Mouse (Mus musculus) splenic B cell, adult 2 months (primary cell): Measurements from ENCODE around the gene Ankrd45.
"Not testable (repeated sequence)": the region's sequence is repeated elsewhere in the genome, so short reads cannot be mapped to it uniquely, and the experiment has no call there.

ENCODE experiments used
- DNase-seq: peaks from one replicate; pipeline ENCODE4 v3.0.0-alpha.2; 2011; ENCODE audit warnings: low read depth, low spot score
- H3K27me3 ChIP-seq: 2 replicates; pipeline ENCODE4 v1.6.1; 2012; ENCODE audit warnings: mild to moderate bottlenecking, low read length, moderate library complexity, mixed read lengths; ENCODE audit not compliant: control insufficient read depth, poor library complexity, insufficient read depth, severe bottlenecking
- H3K36me3 ChIP-seq: 2 replicates; pipeline ENCODE4 v1.6.1; 2012; ENCODE audit warnings: mild to moderate bottlenecking, low read length, moderate library complexity, mixed read lengths; ENCODE audit not compliant: control insufficient read depth, poor library complexity, insufficient read depth, severe bottlenecking

Gene Ankrd45

DNA sequence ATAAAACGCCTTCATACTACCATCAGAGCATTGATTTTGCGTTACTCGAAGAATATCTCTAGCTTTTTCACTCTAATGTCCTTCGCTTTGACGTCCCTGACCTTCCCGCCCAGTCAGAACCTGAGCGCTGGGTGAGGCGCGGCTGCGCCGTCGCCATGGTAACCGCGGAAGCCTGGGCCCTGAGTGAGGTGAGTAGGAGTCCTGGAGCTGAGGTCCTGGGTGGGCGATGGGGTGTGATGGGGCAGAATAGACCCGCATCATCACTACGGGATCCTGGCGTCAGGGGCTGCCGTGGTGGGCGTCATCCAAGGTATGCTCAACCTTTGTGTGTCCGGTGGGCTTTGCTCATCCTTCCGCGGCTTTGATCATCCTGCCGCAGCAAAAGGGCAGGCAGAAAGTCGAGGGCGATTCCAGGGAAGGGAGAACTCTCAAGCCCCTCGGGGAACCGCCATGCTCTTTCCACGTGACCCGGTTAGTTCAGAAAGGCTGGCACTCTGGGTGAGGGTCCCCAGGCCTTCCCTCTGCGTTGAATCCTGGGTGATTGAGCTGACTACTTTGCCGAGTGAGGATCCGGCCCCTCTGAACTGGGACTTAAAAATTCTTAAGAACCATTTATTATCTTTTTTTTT, at the start of gene Ankrd45:
Gene Ankrd45 (plus strand): TSS at position 161 of the 629 bp plus-strand sequence.
- Histone ChIP-seq H3K36me3 (no peaks in the 10 kb centered on the region), H3K27me3 (no peaks in the 10 kb centered on the region)
- peak; percentile 45 for DNase-seq

DNA sequence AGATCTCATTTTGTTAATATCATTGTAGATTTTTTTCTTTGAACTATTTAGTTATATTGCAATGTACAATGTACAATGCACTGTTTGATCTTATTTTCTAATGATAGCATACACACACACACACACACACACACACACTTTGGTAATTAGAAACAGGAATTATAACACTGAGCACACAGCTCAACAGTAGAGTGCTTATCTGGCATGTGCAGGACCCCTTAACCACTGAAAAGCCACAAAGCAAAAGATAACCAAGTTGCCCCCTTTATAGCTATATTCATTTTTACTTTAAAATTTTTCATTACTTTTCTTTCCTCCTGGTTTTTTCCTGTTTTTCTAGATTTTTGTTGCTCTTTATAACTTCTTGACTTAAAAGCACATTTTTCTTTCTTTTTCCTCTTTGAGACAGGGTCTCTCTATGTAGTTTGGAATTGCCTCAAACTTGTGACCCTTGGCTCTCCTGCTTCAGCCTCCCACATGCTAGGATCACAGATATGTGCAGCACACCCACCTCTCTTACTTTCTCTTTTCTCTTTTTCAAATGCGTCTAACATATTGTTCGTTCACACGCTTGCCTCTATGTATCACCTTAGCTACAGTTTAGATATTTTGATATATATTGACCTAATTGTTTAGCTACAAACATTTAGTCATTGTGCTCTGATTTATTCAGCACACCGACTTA, 42.6 kb upstream of the Ankrd45 start:
- DNase-seq = no peak
- Histone ChIP-seq H3K36me3 (peaks cover 12% of the 10 kb centered on the region), H3K27me3 (no peaks in the 10 kb centered on the region)

DNA sequence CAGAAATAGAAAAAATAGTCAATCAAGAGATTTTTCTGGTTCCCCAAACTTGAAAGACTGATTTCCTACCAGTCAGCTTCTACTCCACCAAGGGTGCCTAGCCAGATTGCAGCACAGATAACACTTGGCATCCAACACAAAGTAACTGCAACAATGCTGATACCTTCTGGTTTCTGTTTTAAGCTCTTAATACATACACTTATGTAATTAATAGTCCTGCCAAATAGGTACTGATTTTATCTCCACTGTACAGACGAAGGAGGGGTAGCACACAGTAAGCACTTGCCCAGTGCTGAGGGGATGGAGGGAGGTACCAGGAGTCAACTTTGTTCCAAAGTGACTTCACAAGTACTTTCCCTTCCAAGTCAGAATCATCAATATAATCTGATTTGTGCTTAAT, 38.6 kb upstream of the Ankrd45 start:
- H3K36me3 ChIP-seq = peaks cover 20% of the 10 kb centered on the region
- H3K27me3 ChIP-seq = no peaks in the 10 kb centered on the region
- DNase-seq = no peak

DNA sequence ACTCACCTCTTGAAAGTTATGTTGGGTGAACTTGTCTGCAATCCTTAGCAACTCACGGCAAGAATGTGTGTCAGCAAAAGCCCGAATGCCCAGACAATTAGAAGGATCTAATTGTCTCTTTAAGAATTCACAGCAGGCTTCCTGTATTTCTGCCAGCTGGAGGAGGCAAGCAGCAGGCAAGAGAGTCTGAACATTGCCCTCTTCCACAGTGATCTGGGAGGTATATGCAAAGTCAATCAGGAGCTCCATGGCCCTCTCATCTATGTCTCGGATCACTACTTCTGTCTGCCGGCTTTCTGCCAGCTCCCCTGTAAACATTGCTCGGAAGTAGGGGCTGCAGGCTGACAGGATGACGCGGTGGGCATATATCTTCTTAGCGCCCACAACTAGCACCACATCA, 33.3 kb upstream of the Ankrd45 start:
- peaks cover 10% of the 10 kb centered on the region; the same call in 1 of the 2 replicates for H3K36me3 ChIP-seq
- no peak for DNase-seq
- H3K27me3 ChIP-seq = no peaks in the 10 kb centered on the region

DNA sequence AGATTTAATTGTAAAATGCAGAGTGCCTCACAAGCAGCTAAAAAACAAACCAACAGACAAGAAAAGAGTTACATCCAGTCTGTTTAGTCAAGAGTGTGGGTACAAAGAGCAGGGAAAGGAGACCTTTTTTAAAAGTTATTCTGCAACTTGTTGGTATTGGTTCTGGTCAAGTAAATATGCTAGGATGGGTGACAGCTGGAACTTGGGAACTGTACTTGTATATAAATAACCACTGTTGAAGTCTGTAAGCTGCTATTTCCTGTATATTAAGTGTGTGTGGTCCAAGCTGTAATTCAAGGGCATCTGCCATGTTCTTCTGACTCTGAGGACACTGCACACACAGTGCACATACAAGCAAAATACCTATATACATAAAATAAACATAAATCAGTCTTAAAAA, 27.9 kb upstream of the Ankrd45 start:
- H3K36me3 ChIP-seq = peaks cover 4% of the 10 kb centered on the region; the same call in 1 of the 2 replicates
- DNase-seq = no peak
- no peaks in the 10 kb centered on the region; the same call in 1 of the 2 replicates for H3K27me3 ChIP-seq

DNA sequence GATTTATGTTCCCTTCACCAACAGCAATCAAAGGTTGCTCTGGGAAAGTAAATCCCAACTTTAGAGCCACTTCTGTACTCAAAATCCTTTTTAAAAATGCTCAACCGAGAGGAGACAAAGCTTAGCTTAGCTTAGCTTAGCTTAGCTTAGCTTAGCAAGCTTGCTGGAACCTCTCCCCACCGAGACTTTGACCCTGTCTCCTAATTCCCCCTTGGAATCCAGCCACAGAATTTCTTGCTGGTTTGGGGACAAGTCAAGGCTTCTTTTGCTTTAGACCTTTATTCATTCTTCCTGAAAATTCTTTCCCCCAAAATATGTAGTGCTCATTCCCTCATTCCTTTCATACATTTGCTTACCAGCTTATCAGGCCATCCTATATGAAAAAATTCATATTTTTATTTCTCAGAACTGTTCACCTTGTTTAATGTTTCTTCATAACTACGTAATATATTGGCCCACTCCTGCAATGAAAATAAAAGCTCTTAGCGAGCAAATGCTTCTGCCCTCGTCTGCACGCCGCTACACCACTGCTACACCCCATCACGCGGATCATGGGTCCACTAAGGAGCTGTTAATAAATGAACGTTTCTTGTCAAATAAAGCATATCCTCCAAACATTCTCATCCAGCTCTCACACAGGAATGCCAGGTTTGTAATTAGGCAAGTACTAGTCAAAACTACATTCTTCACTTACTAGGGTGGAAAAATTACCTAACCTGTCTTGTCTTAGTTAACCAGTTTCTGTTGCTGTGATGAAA, 19.7 kb upstream of the Ankrd45 start:
- no peaks in the 10 kb centered on the region for H3K27me3 ChIP-seq
- 0 out of 2 replicates have a peak, but pooled peaks cover 2% of the 10 kb centered on the region for H3K36me3 ChIP-seq
- no peak for DNase-seq

DNA sequence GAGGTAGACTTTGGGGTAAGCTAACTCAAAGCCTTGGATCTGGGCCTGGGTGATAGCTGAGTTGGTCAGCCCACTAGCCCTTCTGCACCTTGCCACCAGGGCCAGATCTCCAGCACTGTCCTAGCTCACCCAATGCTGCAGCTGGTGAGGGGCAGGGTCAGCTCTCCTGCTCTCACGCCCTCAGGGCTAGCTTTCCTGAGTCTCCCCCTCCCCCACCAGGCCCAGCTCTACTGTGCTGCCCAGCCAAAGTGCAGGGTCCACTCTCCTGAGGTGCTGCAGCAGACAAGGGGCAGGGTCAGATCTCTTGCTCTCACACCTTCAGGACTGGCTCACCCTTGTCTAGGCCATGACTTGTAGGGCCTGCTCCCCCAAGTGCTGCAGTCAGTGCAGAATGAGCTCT, 16.0 kb upstream of the Ankrd45 start:
- no peak for DNase-seq
- H3K36me3 ChIP-seq = 0 out of 2 replicates have a peak, but pooled peaks cover 2% of the 10 kb centered on the region
- H3K27me3 ChIP-seq = no peaks in the 10 kb centered on the region

DNA sequence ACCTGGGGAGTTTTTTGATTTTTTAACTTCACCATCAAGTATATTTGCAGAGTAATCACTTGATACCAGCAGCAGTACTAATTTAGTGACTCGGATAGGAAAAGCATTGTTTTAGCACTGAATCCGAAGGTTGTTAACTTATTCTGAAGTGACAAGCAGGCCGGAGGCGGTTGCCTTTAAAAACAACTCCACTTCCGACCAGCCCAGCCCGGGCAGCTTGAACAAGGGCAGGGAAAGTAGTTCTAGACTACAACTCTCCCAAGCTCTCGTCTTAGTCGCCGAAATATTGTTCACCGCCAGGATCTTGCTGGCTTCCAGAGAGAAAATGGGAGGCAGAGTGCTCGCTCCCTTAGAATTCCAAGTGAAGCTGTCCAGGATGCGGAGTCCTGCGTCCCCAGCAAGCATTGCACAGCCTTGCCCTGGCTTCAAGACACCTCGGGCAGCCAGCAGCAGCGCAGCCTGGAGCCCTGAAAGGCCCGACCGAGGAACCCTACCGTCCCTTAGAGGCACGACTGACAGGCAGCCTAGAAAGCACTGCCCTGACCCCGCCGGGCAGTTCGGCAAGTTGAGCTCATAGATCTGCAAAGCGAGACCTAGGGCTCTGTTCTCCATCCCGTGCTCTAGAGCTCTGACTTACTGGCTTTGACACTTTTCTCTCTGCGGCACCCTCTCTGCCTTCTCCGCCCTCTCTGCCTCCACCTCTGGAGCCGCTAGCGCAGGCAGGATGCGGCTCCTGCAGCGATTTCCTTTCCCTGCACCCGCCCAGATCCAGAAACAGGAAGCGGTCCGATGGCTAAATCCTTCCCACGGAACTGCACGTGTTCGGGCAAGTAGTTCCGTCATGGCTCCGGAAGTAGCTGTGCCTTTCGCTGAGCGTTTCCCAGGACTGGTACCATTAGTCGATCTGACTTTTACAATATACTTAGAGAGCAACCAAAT, 11.5 kb upstream of the Ankrd45 start, which contains the start of gene Klhl20:
Gene Klhl20 (minus strand): TSS at position 786 of the 939 bp plus-strand sequence.
- Histone ChIP-seq H3K36me3 (no peaks in the 10 kb centered on the region), H3K27me3 (no peaks in the 10 kb centered on the region)
- DNase-seq = peak; percentile 93

DNA sequence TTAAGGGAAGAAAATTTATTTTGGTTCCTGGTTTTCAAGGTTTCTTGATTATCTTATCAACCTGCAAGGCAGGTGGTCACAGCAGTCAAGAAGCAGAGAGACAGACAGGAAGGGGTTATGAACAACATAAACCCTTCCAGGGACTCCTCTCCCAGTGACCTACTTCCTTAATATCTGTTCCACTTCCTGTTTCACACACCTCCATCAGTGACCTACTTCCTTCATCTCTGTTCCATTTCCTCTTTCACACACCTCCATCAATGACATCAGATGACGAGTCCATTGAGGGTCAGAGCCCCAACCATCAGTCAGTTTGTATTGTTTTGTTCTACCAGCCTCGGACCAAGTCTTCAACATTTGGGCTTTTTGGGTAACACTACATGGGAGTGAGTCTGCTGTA, 3.0 kb upstream of the Ankrd45 start:
- Histone ChIP-seq H3K27me3 (no peaks in the 10 kb centered on the region), H3K36me3 (no peaks in the 10 kb centered on the region)
- peak; percentile 78 for DNase-seq

DNA sequence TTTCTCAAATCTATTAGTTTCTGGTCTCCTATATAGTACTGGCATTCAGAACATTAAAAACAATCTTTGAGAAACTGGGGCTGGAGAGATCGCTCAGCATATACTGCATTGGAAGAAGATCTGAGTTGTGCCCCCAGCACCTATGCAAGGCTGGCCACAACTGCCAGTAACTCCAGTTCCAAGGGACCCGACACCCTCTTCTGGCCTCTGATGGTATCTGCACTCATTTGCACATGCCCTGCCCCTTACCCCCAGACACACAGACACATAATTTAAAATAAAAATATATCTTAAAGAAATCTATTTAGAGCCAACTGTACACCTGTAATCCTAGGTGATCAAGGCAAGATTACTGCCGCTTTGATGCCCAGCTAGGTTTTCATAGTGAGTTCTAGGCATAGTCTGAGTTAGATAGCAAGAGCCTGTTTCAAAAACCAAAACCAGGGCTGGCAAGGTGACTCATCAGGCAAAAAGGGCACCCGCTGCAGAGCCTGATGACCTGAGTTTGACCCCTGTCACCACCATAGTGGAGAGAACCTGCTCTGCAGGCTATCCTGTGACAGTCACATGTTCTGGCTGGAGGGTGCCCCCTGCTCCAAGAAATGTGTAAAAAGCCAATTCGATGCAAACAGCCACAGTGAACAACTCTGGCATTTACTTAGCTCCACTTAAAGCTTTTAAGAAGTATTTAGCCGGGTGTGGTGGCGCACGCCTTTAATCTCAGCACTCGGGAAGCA, 2.3 kb upstream of the Ankrd45 start:
- peak; percentile 33 for DNase-seq
- no peaks in the 10 kb centered on the region for H3K27me3 ChIP-seq
- no peaks in the 10 kb centered on the region for H3K36me3 ChIP-seq

DNA sequence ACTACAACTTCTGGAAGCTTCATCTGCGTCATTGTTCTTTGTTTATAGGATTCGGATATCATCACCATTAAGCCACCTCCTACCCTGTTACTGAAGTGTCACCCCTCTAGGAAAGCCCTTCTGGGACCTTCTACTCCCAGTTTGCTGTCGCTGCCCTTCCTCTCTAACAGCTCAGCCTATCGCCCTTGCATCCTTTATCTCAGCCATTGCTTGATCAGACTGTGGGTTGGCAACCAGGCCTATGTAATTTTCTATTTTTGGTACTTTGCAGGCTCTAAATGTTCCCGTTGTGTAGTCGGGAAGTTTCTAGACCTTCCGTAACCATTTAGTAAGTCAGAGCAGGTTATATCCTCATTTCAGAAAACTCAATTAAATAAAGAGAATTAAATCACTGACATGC, 725 bp downstream of the Ankrd45 start:
- DNase-seq = no peak
- no peaks in the 10 kb centered on the region for H3K27me3 ChIP-seq
- H3K36me3 ChIP-seq = no peaks in the 10 kb centered on the region

DNA sequence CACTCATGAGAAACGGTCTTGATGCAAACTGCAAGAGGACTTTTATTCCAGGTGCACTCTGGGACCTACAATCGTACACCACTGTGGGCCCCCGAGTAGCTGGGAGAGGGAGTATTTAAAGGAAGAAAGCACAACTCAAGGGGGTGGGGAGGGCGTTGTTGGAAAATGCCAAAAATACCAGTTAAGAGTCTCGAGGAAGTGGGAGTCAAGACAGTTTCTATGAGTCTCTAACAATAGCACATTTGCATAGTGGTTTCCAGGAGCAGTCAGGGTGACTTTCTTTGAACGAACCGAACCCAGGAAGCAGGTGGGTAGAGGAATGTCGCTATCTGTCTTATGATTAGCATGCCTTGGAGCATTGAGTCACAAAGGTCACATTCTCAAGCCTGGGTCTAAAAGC, 3.1 kb downstream of the Ankrd45 start:
- not testable (repeated sequence) for H3K27me3 ChIP-seq, H3K36me3 ChIP-seq, DNase-seq

DNA sequence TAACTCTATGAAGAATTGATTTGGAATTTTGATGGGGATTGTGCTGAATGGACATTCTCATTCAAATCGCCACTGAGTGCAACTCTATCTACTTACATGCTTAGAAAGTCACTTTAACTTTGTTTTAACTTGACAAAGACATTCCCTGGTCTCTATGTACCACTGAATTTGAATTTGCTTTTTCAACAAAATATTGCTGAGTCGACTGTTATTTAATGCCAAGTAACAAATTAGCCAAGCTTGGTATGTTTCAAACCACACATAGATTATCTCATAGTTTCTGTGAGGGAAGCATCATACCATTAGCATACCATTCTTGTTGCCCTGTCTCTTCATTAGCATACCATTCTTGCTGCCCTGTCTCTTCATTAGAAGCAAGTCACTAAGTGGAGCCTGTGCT, 5.4 kb downstream of the Ankrd45 start:
- Histone ChIP-seq H3K27me3 (no peaks in the 10 kb centered on the region), H3K36me3 (no peaks in the 10 kb centered on the region)
- no peak for DNase-seq

DNA sequence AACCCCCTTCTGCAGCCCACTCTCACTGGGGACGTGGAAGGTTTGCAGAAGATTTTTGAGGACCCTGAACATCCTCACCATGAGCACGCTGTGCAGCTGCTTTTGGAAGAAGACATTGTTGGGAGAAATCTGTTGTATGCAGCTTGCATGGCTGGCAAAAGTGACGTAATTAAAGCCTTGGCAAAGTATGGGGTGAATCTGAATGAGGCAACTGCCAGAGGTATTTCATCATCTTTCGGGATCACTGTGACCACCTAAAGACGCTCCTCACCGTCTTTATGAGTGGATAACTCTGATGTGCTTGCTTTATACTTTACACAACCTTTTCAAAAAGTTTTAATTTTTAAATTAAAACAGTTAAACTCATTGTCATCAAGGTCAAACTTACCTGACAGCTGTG, 8.6 kb downstream of the Ankrd45 start:
- Histone ChIP-seq H3K36me3 (no peaks in the 10 kb centered on the region), H3K27me3 (no peaks in the 10 kb centered on the region)
- no peak for DNase-seq
